Mouse (Mus musculus) liver, postnatal 0 days (tissue): ENCODE results near the gene Wipf3. TPM values are rescaled to one million over a fixed set of nuclear protein-coding genes. Genes with fewer than 3 reads are reported as not detected.

Experiments used
- ATAC-seq: fragments of 200-750 bp; cut with Nextera tagmentation; 2 replicates; pipeline ENCODE4 v1.8.0; 2017; ENCODE audit warnings: mild to moderate bottlenecking, moderate library complexity
- DNase-seq: peaks from one replicate; pipeline ENCODE4 v3.0.0-alpha.2; 2016
- H3K27ac ChIP-seq: fragments of 300-500 bp; sonication (generic); 2 replicates; pipeline ENCODE4 v1.5.1; 2014; ENCODE audit warnings: antibody characterized with exemption, moderate library complexity, mild to moderate bottlenecking, low read depth
- H3K27me3 ChIP-seq: fragments of 300-500 bp; sonication (generic); 2 replicates; pipeline ENCODE4 v1.6.1; 2014; ENCODE audit warnings: low read length, control low read depth, mixed read lengths; ENCODE audit not compliant: insufficient read depth
- H3K36me3 ChIP-seq: fragments of 300-500 bp; sonication (generic); replicated peaks from 2 replicates; pipeline ENCODE4 v1.6.1; 2014; ENCODE audit warnings: mild to moderate bottlenecking, control low read depth, low read length, moderate library complexity, mixed read lengths; ENCODE audit not compliant: insufficient read depth
- H3K4me1 ChIP-seq: fragments of 300-500 bp; sonication (generic); 2 replicates; pipeline ENCODE4 v1.6.1; 2014; ENCODE audit warnings: antibody characterized with exemption, mild to moderate bottlenecking, control low read depth; ENCODE audit not compliant: insufficient read depth
- H3K4me2 ChIP-seq: fragments of 300-500 bp; sonication (generic); 2 replicates; pipeline ENCODE4 v1.6.1; 2014; ENCODE audit warnings: low read depth, mild to moderate bottlenecking, low read length, moderate library complexity, mixed read lengths
- H3K4me3 ChIP-seq: fragments of 300-500 bp; sonication (generic); 2 replicates; pipeline ENCODE4 v1.5.1; 2014; ENCODE audit warnings: low read depth, low read length
- H3K9ac ChIP-seq: fragments of 300-500 bp; sonication (generic); replicated peaks from 2 replicates; pipeline ENCODE4 v1.6.1; 2014; ENCODE audit warnings: mild to moderate bottlenecking, moderate library complexity
- H3K9me3 ChIP-seq: fragments of 300-500 bp; sonication (generic); 2 replicates; pipeline ENCODE4 v1.6.1; 2016; ENCODE audit warnings: mild to moderate bottlenecking, control low read depth, low read length, mixed read lengths
- CTCF ChIP-seq: sonication (generic); IDR thresholded peaks from 2 replicates; pipeline ENCODE4 v1.5.1; 2016; ENCODE audit warnings: antibody characterized with exemption, low read depth
- EP300 ChIP-seq: IDR thresholded peaks from 2 replicates; pipeline ENCODE4 v1.6.1; 2016; ENCODE audit warnings: antibody characterized with exemption, low read depth, mild to moderate bottlenecking
- WGBS: fragments of 180-500 bp; shearing (Covaris S2); extraction: QIAGEN DNeasy Blood & Tissue Kit; methylation state at CpG from one replicate; pipeline ENCODE4 v1.1.7; 2014; ENCODE audit not compliant: insufficient replicate concordance; 5-methylcytosine and 5-hydroxymethylcytosine counted together
- polyA plus RNA-seq: library from polyadenylated mRNA; unstranded; fragments of >200 nt; fragmentation: Nextera tagmentation; extraction: Ambion mirVana; gene quantifications from 2 replicates; pipeline ENCODE4 v1.2.1, GENCODE M21; 2015

The Wipf3 gene
- polyA plus RNA-seq, 1 experiment from 2014 or later, result 0.34 TPM

DNA sequence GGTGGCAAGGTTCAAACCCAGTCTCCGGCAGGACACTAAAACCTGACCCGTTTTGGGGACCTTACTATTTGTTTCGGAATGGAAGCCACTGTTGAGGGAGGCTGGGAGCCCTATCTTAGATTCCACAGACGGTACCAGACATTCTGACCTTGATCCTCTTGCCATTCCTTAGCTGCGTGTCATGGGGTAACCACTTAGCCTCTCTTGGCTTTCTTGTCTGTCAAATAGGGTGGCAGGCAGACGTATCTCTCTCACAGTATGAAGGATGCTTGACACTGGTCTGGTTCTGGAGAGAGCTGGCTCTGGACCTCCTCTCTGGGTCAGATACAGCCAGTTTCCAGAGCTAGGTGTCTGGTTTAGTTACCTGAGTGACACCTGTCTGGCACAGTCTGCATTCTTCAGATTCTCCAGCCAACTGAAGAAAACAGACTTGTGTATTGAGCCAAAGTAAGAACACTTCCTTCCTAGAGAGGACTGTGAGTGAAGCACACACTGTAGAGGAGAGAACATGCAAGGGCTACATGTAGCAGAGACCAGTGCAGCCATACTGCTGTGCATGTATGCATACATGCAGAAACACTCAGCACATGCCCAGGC, 56.7 kb downstream of the Wipf3 start:
- TF ChIP-seq EP300 (no peak), CTCF (no peak)
- no peaks in the 10 kb centered on the region for H3K9me3 ChIP-seq
- WGBS, result 33% methylated on average over 6 of the region's 6 CpGs
- H3K27me3 ChIP-seq, result 0 out of 2 replicates have a peak, but pooled peaks cover 6% of the 10 kb centered on the region
- no peak overlapping the region for H3K4me3 ChIP-seq
- H3K36me3 ChIP-seq, result no peaks in the 10 kb centered on the region
- H3K4me2 ChIP-seq, result no peak overlapping the region
- H3K4me1 ChIP-seq, result no peaks in the 10 kb centered on the region
- H3K27ac ChIP-seq, result no peak overlapping the region
- DNase-seq (no peak), ATAC-seq (no peak)
- no peak overlapping the region for H3K9ac ChIP-seq

DNA sequence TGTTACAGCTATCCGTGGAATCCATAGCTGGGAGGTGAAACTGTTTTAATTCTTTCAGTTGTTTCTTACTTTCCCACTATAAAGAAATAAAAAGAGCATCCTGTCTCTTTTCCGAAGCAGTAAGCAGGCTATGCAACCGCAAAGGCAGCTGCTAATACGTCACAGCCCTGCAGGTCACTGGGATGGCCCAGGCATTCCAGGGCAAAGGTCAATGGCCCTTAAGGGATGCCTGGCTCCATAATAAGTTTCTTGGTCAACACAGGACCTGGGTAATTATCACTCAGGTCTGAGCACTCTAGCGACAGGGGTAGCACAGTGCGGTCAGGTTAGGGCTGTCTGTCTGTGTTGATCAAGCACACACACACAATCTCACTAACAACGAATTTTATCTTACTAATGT, 61.7 kb downstream of the Wipf3 start:
- Histone ChIP-seq H3K4me1 (no peaks in the 10 kb centered on the region), H3K9ac (no peak overlapping the region), H3K27me3 (0 out of 2 replicates have a peak, but pooled peaks cover under 1% of the 10 kb centered on the region), H3K4me3 (no peak overlapping the region), H3K27ac (no peak overlapping the region), H3K9me3 (no peaks in the 10 kb centered on the region), H3K4me2 (no peak overlapping the region), H3K36me3 (no peaks in the 10 kb centered on the region)
- 59% methylated on average over 7 of the region's 7 CpGs for WGBS
- TF ChIP-seq CTCF (no peak), EP300 (no peak)
- no peak for ATAC-seq
- no peak for DNase-seq

DNA sequence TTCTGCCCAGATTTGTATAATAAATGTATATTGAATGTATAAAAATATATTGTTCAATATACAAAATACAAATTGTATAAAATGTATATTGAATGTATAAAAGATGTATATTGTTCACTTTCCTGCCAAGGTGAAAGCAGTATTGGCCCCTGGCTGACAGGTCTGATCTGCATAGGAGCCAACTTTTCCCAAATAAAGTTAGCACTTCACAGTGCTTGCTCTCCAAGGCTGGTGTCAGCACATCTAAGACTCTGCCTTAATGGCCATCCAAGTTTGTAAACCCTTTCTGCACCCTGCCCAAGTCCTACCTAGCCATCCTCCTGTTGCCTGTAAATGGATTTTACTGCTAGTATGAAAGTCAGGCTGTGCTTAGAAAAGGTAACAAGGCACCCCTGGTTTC, 64.7 kb downstream of the Wipf3 start:
- H3K27me3 ChIP-seq, result no peaks in the 10 kb centered on the region
- DNase-seq, result no peak
- H3K27ac ChIP-seq, result no peak overlapping the region
- H3K36me3 ChIP-seq, result no peaks in the 10 kb centered on the region
- no peaks in the 10 kb centered on the region for H3K9me3 ChIP-seq
- ATAC-seq, result no peak
- TF ChIP-seq CTCF (no peak), EP300 (no peak)
- no peaks in the 10 kb centered on the region for H3K4me1 ChIP-seq
- H3K9ac ChIP-seq, result no peak overlapping the region
- H3K4me2 ChIP-seq, result no peak overlapping the region
- H3K4me3 ChIP-seq, result no peak overlapping the region

DNA sequence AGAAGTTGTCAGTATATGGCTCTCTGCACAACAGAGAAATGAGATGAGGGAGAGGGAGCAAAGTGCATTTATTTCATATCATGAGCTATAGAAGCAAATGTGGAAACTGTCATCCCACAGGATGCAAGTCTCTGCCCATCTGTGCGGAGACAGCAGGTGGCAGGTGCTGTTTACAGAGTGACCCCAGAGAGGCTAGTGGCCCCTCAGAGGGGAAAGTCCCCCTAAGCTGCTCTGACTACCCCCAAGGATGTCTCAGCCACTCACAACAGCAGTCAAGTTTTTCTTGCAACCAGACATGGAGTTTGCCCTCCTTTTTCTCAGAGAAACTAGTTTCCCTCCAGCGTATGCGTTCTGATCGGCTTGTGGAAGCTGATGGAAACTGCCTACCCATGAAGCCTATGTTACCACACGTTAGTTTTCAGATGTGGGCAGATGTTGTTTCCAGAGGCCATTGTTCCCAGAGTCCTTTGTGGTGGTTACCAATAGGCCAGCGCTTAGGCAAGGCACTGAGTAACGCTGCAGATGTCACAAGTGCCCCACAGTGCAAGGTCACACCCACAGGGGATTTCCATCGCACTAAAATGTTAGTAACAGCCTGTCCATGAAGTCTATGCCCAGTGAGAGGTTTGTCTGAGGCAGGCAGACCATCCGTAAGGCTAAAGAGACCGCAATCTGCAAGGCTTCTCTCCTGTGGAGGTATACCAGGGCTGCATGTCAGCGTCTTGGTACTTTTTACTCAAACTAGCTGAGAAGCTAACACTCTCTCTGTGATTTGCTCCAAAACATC, 65.4 kb downstream of the Wipf3 start:
- TF ChIP-seq CTCF (no peak), EP300 (no peak)
- Histone ChIP-seq H3K4me3 (no peak overlapping the region), H3K4me2 (no peak overlapping the region), H3K9ac (no peak overlapping the region), H3K36me3 (no peaks in the 10 kb centered on the region), H3K27ac (no peak overlapping the region), H3K27me3 (no peaks in the 10 kb centered on the region), H3K4me1 (no peaks in the 10 kb centered on the region), H3K9me3 (no peaks in the 10 kb centered on the region)
- no peak for ATAC-seq
- WGBS, result 72% methylated on average over 11 of the region's 11 CpGs
- DNase-seq, result no peak

DNA sequence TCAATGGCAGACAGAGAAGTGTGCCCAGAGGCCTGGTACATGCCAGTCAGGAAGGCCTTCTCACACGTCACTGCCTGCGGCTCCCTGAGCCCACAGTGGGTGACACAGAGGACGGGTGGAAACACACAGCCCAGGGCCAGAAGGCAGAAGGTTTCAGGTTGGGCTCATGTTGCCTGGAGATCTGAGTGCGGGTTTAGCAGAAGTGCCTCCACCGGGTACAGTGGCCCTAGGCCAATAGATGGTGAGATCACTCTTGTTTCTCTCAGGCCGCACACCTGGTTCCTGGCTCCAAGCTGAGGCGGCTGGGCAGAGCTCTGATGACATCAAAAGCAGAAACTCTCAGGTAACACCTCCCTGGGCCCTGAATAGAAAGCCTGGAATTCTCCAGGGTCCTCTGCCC, 66.8 kb downstream of the Wipf3 start:
- no peak overlapping the region for H3K4me2 ChIP-seq
- H3K36me3 ChIP-seq, result no peaks in the 10 kb centered on the region
- TF ChIP-seq CTCF (no peak), EP300 (no peak)
- no peaks in the 10 kb centered on the region for H3K9me3 ChIP-seq
- H3K4me3 ChIP-seq, result no peak overlapping the region
- no peaks in the 10 kb centered on the region for H3K27me3 ChIP-seq
- no peak overlapping the region for H3K9ac ChIP-seq
- H3K27ac ChIP-seq, result no peak overlapping the region
- WGBS, result 83% methylated on average over 7 of the region's 7 CpGs
- no peak for ATAC-seq
- no peak for DNase-seq
- no peaks in the 10 kb centered on the region for H3K4me1 ChIP-seq

DNA sequence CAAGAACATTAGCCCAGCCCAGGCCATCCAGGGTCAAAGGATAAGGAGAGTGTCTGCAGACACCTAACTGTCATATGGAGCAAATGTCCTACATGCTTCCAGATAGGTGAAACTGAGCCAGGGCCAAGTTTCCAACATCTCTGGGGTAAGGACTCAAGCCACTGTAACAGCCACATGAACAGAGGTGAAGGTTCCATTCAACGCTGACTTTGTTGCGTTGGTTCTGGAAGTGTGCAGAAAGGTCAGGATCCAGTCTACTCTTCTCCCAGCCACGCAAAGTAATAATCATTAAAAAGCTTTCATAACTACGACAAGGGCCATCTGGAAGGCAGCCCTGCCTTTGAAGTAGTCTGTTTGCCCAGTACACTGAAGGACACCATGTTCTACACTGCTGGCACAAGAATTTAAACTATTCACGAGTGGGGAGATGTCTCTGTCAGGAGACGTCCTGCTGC, 73.3 kb downstream of the Wipf3 start:
- peak; percentile 84 for ATAC-seq
- Histone ChIP-seq H3K36me3 (no peaks in the 10 kb centered on the region), H3K9ac (no peak overlapping the region), H3K27ac (no peak overlapping the region), H3K4me3 (no peak overlapping the region), H3K4me1 (0 out of 2 replicates have a peak, but pooled peaks cover 2% of the 10 kb centered on the region), H3K27me3 (no peaks in the 10 kb centered on the region; the same call in 1 of the 2 replicates), H3K9me3 (no peaks in the 10 kb centered on the region), H3K4me2 (no peak overlapping the region)
- TF ChIP-seq EP300, result peak; percentile 60
- TF ChIP-seq CTCF, result no peak
- no peak for DNase-seq
- 53% methylated on average over 6 of the region's 6 CpGs for WGBS
